Mouse (Mus musculus): ENCODE results near the gene Cphx3. TPM values are rescaled to one million over a fixed set of nuclear protein-coding genes. Genes with fewer than 3 reads are reported as not detected.
"Not testable (repeated sequence)": the region's sequence is repeated elsewhere in the genome, so short reads cannot be mapped to it uniquely, and the experiment has no call there.

Cphx3 gene
- polyA plus RNA-seq, 1 experiment from 2014 or later, result not detected

- no CpG with 5 or more reads among the region's 10 CpGs for WGBS
- not testable (repeated sequence) for H3K36me3 ChIP-seq; H3K4me1 ChIP-seq (replicated peaks); H3K9me3 ChIP-seq; H3K4me3 ChIP-seq (replicated peaks); H3K9ac ChIP-seq (replicated peaks); ATAC-seq; H3K27me3 ChIP-seq; H3K27ac ChIP-seq; H3K4me2 ChIP-seq (replicated peaks)
Measured at GRCm38 (mm10) chr14:26182380-26182779, 100.3 kb downstream of the Cphx3 start, which contains the start of gene Plac9b. TSS of gene Plac9b (minus strand) at chr14:26182480.

- not testable (repeated sequence) for H3K4me1 ChIP-seq (replicated peaks); H3K4me3 ChIP-seq (replicated peaks); H3K36me3 ChIP-seq; H3K9ac ChIP-seq (replicated peaks); H3K27me3 ChIP-seq; H3K9me3 ChIP-seq; H3K27ac ChIP-seq; H3K4me2 ChIP-seq (replicated peaks); ATAC-seq
- WGBS, result no CpG with 5 or more reads among the region's 9 CpGs
Measured at GRCm38 (mm10) chr14:26186638-26187037, 104.5 kb downstream of the Cphx3 start.

- H3K4me3 ChIP-seq (replicated peaks); ATAC-seq; H3K27ac ChIP-seq; H3K36me3 ChIP-seq; H3K9ac ChIP-seq (replicated peaks); H3K4me2 ChIP-seq (replicated peaks); H3K27me3 ChIP-seq; H3K4me1 ChIP-seq (replicated peaks); H3K9me3 ChIP-seq: not testable (repeated sequence)
- WGBS, result no CpG with 5 or more reads among the region's 8 CpGs
Measured at GRCm38 (mm10) chr14:26188361-26188760, 106.3 kb downstream of the Cphx3 start.

- not testable (repeated sequence) for H3K36me3 ChIP-seq; H3K9me3 ChIP-seq; ATAC-seq; H3K27me3 ChIP-seq; H3K4me2 ChIP-seq (replicated peaks); H3K27ac ChIP-seq; H3K4me3 ChIP-seq (replicated peaks); H3K4me1 ChIP-seq (replicated peaks); H3K9ac ChIP-seq (replicated peaks)
- no CpG with 5 or more reads among the region's 3 CpGs for WGBS
Measured at GRCm38 (mm10) chr14:26197851-26198250, 115.8 kb downstream of the Cphx3 start.

- H3K9ac ChIP-seq (replicated peaks); H3K36me3 ChIP-seq; H3K4me1 ChIP-seq (replicated peaks); H3K4me3 ChIP-seq (replicated peaks); H3K9me3 ChIP-seq; H3K27ac ChIP-seq; H3K27me3 ChIP-seq; H3K4me2 ChIP-seq (replicated peaks): not testable (repeated sequence)
- ATAC-seq, result peak; percentile 93
- WGBS, result no CpG with 5 or more reads among the region's 44 CpGs
Measured at GRCm38 (mm10) chr14:26206197-26206925, 124.3 kb downstream of the Cphx3 start.

- ATAC-seq, result peak; percentile 82; the same call in 1 of the 2 replicates
- not testable (repeated sequence) for H3K27ac ChIP-seq; H3K4me2 ChIP-seq (replicated peaks); H3K36me3 ChIP-seq; H3K4me3 ChIP-seq (replicated peaks); H3K9me3 ChIP-seq; H3K9ac ChIP-seq (replicated peaks); H3K4me1 ChIP-seq (replicated peaks); H3K27me3 ChIP-seq
- WGBS, result no CpG with 5 or more reads among the region's 10 CpGs
Measured at GRCm38 (mm10) chr14:26206926-26207247, 124.8 kb downstream of the Cphx3 start, which contains the start of gene Tmem254b. TSS of gene Tmem254b (minus strand) at chr14:26207041.

- not testable (repeated sequence) for H3K27ac ChIP-seq; H3K9me3 ChIP-seq; H3K27me3 ChIP-seq; ATAC-seq; H3K4me3 ChIP-seq (replicated peaks); H3K4me2 ChIP-seq (replicated peaks); H3K36me3 ChIP-seq; H3K9ac ChIP-seq (replicated peaks); H3K4me1 ChIP-seq (replicated peaks)
- WGBS, result no CpG with 5 or more reads among the region's 5 CpGs
Measured at GRCm38 (mm10) chr14:26216233-26217000, 134.3 kb downstream of the Cphx3 start.

- ATAC-seq; H3K36me3 ChIP-seq; H3K4me3 ChIP-seq (replicated peaks); H3K4me1 ChIP-seq (replicated peaks); H3K27me3 ChIP-seq; H3K27ac ChIP-seq; H3K9me3 ChIP-seq; H3K4me2 ChIP-seq (replicated peaks); H3K9ac ChIP-seq (replicated peaks): not testable (repeated sequence)
- WGBS, result no CpG with 5 or more reads among the region's 2 CpGs
Measured at GRCm38 (mm10) chr14:26237183-26237582, 155.1 kb downstream of the Cphx3 start.

GRCm38 (mm10) chr14:26257756-26258617 is 175.9 kb downstream of the Cphx3 start, which contains the start of gene Duxbl3:
TSS of gene Duxbl3 (plus strand) at chr14:26257962.
- not testable (repeated sequence) for H3K9me3 ChIP-seq; H3K4me3 ChIP-seq (replicated peaks); H3K27ac ChIP-seq; H3K4me1 ChIP-seq (replicated peaks); H3K36me3 ChIP-seq; H3K4me2 ChIP-seq (replicated peaks); H3K9ac ChIP-seq (replicated peaks); H3K27me3 ChIP-seq
- peak; percentile 96 for ATAC-seq
- WGBS, result no CpG with 5 or more reads among the region's 25 CpGs

- not testable (repeated sequence) for ATAC-seq; H3K36me3 ChIP-seq; H3K9me3 ChIP-seq; H3K4me1 ChIP-seq (replicated peaks); H3K9ac ChIP-seq (replicated peaks); H3K4me2 ChIP-seq (replicated peaks); H3K27ac ChIP-seq; H3K4me3 ChIP-seq (replicated peaks); H3K27me3 ChIP-seq
- WGBS, result no CpG with 5 or more reads among the region's 6 CpGs
Measured at GRCm38 (mm10) chr14:26258729-26259128, 176.6 kb downstream of the Cphx3 start.
